Mouse (Mus musculus) yolk sac, embryonic 10.5 days (tissue): ENCODE data around the gene Phgdh.

Experiments
- DNase-seq: peaks from one replicate; pipeline ENCODE4 v3.0.0-alpha.2; 2017; ENCODE audit warnings: low spot score

Gene Phgdh

GRCm38 (mm10) chr3:98343235-98343634, 3.4 kb upstream of the Phgdh start:
- DNase-seq: no peak

- no peak for DNase-seq
Measured at GRCm38 (mm10) chr3:98340818-98341594, 1.2 kb upstream of the Phgdh start.

GRCm38 (mm10) chr3:98339097-98339705, 589 bp downstream of the Phgdh start:
- peak; percentile 75 for DNase-seq

- DNase-seq: peak; percentile 83
Measured at GRCm38 (mm10) chr3:98338584-98339041, 1.2 kb downstream of the Phgdh start.

GRCm38 (mm10) chr3:98336661-98337654, 2.8 kb downstream of the Phgdh start:
- no peak for DNase-seq

DNA sequence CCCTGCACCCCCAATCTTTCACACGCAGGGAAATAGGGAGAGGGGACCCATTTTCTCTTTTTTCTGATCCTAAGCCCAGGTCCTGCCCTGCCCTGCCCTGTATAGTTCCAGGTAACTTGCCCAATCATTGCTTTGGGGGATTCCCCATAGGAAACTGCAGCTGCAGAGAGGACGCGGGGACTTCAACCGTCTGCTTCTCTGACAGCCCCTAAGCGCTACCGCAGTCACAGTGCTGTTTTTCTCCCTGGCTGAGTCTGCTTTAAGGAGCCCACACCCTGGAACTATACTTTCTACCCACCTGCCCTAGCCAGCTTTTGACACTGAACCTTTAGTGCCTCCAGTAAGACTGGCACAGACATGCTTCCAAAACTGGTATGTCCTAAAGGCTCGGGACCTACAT, 3.9 kb downstream of the Phgdh start:
- DNase-seq: no peak

GRCm38 (mm10) chr3:98335331-98335730, 4.5 kb downstream of the Phgdh start:
- no peak for DNase-seq

- DNase-seq: peak; percentile 90
Measured at GRCm38 (mm10) chr3:98334010-98334409, 5.8 kb downstream of the Phgdh start.

- no peak for DNase-seq
Measured at GRCm38 (mm10) chr3:98324235-98324634, 15.6 kb downstream of the Phgdh start.

DNA sequence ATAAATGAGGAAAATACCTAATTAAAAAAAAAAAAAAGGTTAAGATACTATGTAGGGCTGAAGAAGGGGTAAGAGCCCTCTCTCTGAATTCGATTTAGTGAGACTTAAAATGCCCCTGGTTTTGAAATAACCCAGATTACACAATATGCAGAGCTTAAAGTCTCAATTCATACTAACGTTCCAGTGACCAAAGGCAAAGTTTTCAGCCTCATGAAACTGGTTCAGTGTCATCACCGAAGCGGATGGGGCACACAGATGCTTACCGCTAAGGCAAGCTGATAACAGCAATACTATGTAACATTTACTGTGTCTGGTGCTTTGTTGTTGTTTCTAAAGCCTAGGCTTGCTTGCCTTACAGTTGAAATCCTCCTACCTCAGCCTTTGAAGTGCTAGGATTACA, 17.6 kb downstream of the Phgdh start:
- DNase-seq: no peak

DNA sequence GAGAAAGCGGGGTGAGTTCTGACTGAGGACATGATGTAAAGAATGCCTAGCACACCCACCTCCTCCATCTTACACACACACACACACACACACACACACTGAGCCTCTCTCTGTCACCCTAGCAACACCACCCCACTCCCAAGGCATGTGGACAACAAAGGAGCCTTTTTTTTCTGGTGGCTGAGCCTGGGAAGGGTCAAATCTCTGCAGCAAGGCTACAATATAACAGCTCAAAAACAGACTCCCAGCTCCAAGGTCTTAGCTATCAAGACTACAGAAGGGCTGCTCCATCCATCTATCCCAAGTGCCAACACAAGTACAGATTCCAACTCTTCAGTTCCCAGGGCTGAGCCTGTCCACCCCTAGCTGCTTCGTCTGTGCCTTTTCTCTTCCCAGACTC, 20.6 kb downstream of the Phgdh start:
- DNase-seq: no peak

DNA sequence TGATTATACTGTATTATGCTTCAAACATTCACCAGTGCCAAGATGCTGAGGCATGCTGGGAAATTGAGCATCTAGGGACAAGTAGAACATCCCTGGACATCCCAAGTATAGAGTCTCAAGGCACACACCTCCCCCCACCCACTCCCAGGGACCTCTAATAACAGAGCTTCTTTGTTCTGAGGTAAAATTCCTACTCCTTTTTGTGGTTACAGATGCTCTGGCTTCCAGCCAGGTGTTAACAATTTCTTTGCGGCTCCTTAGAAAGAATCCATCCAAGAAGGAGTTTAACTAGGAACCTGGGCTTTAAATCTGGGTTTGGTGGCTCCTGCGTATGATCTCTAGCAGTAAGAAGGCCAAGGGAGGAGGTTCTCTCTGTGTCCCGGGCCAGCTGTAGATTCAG, 22.6 kb downstream of the Phgdh start:
- no peak for DNase-seq

- no peak for DNase-seq
Measured at GRCm38 (mm10) chr3:98315181-98315580, 24.6 kb downstream of the Phgdh start.

DNA sequence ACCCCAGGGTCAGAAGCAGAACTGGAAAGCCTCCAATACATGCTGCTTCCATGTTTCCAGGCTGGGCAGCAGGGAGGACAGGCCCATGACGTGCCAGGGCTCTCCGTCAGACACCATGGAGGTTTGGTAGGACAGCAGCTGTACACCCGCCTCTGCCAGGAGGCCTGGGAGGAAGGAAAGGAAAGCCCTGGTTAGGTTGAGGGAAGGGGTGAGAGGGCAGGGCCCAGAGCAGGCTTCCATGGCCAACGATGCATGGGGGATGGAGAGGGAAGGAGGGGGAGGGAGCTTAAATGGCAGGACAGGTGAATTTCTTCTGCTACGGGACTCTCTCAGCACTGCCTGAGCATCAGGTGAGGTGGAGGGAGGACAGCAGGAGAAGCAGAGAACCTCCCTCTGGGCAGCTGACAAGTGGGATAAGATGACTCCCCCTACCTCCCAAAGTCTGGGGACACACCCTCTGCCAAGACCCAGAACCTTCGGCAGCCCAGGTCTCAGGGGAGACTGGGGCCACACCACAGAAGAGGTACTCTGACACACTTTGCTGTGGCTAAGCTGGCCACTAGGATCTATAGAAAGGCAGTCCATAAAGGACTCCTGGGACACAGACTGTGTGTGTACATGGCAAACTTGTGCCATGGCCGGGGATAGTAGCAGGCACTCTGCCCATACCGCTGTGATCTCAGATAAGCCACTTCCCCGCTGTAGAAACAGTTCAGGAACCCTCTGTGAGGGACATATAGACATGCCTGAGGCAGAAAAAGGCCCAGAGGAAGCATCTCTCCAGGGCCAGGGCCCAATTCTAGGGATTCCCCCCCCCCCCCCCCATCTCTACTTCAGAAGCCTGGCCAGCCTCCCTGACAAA, 26.3 kb downstream of the Phgdh start:
- no peak for DNase-seq

- DNase-seq: peak; percentile 48
Measured at GRCm38 (mm10) chr3:98312867-98313266, 26.9 kb downstream of the Phgdh start.

- DNase-seq: no peak
Measured at GRCm38 (mm10) chr3:98310456-98310855, 29.3 kb downstream of the Phgdh start.

- no peak for DNase-seq
Measured at GRCm38 (mm10) chr3:98308606-98309005, 31.2 kb downstream of the Phgdh start.

DNA sequence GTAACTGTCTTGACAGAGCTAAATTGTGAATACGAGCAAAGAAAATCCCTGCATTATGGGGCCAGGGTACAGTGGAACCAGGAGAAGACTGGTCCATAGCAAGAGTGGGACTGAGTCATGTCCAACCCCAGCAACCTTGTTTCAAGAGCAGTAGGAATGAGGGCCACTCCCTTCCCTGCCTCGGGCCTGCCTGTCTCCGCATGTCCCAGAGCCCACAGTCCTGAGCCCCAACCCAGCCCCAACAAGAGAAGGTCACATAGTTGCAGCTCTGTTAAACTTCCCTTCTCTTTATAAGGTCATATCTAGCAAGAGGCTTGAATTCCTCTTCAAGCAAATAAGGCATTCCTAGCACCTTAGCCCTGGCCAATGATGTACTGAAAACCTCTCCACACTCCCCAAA, 38.0 kb downstream of the Phgdh start:
- no peak for DNase-seq

- no peak for DNase-seq
Measured at GRCm38 (mm10) chr3:98300266-98300665, 39.5 kb downstream of the Phgdh start.

- no peak for DNase-seq
Measured at GRCm38 (mm10) chr3:98299391-98300100, 40.2 kb downstream of the Phgdh start.

GRCm38 (mm10) chr3:98295965-98296364, 43.8 kb downstream of the Phgdh start:
- DNase-seq: no peak
